Mouse (Mus musculus) MEL (cell line): ENCODE data around the gene Pxylp1. TPM values are rescaled to one million over a fixed set of nuclear protein-coding genes. Genes with fewer than 3 reads are reported as not detected.

Source experiments
- DNase-seq: peaks from one replicate; pipeline ENCODE4 v3.0.0; 2011; ENCODE audit warnings: low read depth, low spot score
- H3K27ac ChIP-seq: 2 replicates; pipeline ENCODE4 v1.5.1; 2012; ENCODE audit warnings: low read depth, mild to moderate bottlenecking, control low read depth, low read length, moderate library complexity; ENCODE audit not compliant: control insufficient read depth
- H3K27me3 ChIP-seq, 2 experiments: fragments of 150-350 bp in 1 of 2; sonication (generic) in 1 of 2; 2 replicates each; pipeline ENCODE4 v1.6.1; 2012; ENCODE audit warnings: low read length in 2 of 2, mild to moderate bottlenecking in 2 of 2, improper control_type of control experiment in 1 of 2, moderate library complexity in 1 of 2; ENCODE audit not compliant: insufficient read depth in 2 of 2, control insufficient read depth in 1 of 2
- H3K36me3 ChIP-seq, 2 experiments: 2 replicates each; pipeline ENCODE4 v1.6.1; 2012 to 2014; ENCODE audit warnings: low read length in 2 of 2, improper control_type of control experiment in 1 of 2, inconsistent platforms in 1 of 2, mild to moderate bottlenecking in 1 of 2; ENCODE audit not compliant: insufficient read depth in 2 of 2, control insufficient read depth in 1 of 2
- H3K4me1 ChIP-seq, 2 experiments: fragments of 150-350 bp in 1 of 2; sonication (generic) in 1 of 2; 2 replicates each; pipeline ENCODE4 v1.6.1; 2012; ENCODE audit warnings: low read length in 2 of 2, improper control_type of control experiment in 1 of 2, mild to moderate bottlenecking in 1 of 2; ENCODE audit not compliant: insufficient read depth in 2 of 2, control insufficient read depth in 1 of 2
- H3K4me3 ChIP-seq, 2 experiments: fragments of 150-350 bp in 1 of 2; sonication (generic) in 1 of 2; 2 replicates each; pipeline ENCODE4 v1.5.1; 2012; ENCODE audit warnings: low read depth in 2 of 2, low read length in 2 of 2, mild to moderate bottlenecking in 2 of 2, moderate library complexity in 2 of 2, control low read depth in 1 of 2, improper control_type of control experiment in 1 of 2; ENCODE audit not compliant: control insufficient read depth in 1 of 2, insufficient read depth in 1 of 2
- H3K79me2 ChIP-seq: 2 replicates; pipeline ENCODE4 v1.6.1; 2012; ENCODE audit warnings: mild to moderate bottlenecking, low read length, moderate library complexity; ENCODE audit not compliant: control insufficient read depth, poor library complexity, insufficient read depth
- H3K9ac ChIP-seq: 2 replicates; pipeline ENCODE4 v1.6.1; 2012; ENCODE audit warnings: low read depth, mild to moderate bottlenecking, control low read depth, low read length, moderate library complexity; ENCODE audit not compliant: control insufficient read depth, poor library complexity, severe bottlenecking
- H3K9me3 ChIP-seq: fragments of 150-350 bp; sonication (generic); replicated peaks from 2 replicates; pipeline ENCODE4 v1.6.1; 2012; ENCODE audit warnings: mild to moderate bottlenecking, low read length, improper control_type of control experiment, moderate library complexity; ENCODE audit not compliant: insufficient read depth
- BHLHE40 ChIP-seq: IDR thresholded peaks from 2 replicates; pipeline ENCODE4 v1.6.1; 2012; ENCODE audit warnings: low read depth, mild to moderate bottlenecking, inconsistent platforms, low read length, improper control_type of control experiment, borderline replicate concordance
- CHD1 ChIP-seq: IDR thresholded peaks from 2 replicates; pipeline ENCODE4 v1.6.1; 2012; ENCODE audit warnings: low read depth, mild to moderate bottlenecking, inconsistent platforms, low read length, improper control_type of control experiment
- CTCF ChIP-seq, 3 experiments: IDR thresholded peaks in 2 of 3; conservative IDR thresholded peaks in 1 of 3; 2 replicates each; pipeline ENCODE4 v1.5.1; 2011 to 2012; ENCODE audit warnings: low read length in 3 of 3, low read depth in 2 of 3, mild to moderate bottlenecking in 2 of 3, improper control_type of control experiment in 1 of 3, inconsistent platforms in 1 of 3, mixed read lengths in 1 of 3, moderate library complexity in 1 of 3; ENCODE audit not compliant: control insufficient read depth in 1 of 3, insufficient read depth in 1 of 3, poor library complexity in 1 of 3, severe bottlenecking in 1 of 3
- ELF1 ChIP-seq: IDR thresholded peaks from 2 replicates; pipeline ENCODE4 v1.6.1; 2014; ENCODE audit warnings: low read depth, mild to moderate bottlenecking, inconsistent platforms, low read length, improper control_type of control experiment, moderate library complexity
- ETS1 ChIP-seq: IDR thresholded peaks from 2 replicates; pipeline ENCODE4 v1.6.1; 2012; ENCODE audit warnings: low read depth, mild to moderate bottlenecking, inconsistent platforms, low read length, improper control_type of control experiment, moderate library complexity
- GABPA ChIP-seq: IDR thresholded peaks from 2 replicates; pipeline ENCODE4 v1.6.1; 2012; ENCODE audit warnings: low read depth, mild to moderate bottlenecking, inconsistent platforms, low read length, improper control_type of control experiment, moderate library complexity
- GATA1 ChIP-seq: IDR thresholded peaks from 2 replicates; pipeline ENCODE4 v1.6.1; 2011; ENCODE audit warnings: low read depth, low read length, improper control_type of control experiment
- JUND ChIP-seq: IDR thresholded peaks from 2 replicates; pipeline ENCODE4 v1.6.1; 2011; ENCODE audit warnings: low read depth, mild to moderate bottlenecking, improper control_type of control experiment, low read length
- KAT2A ChIP-seq: conservative IDR thresholded peaks from 2 replicates; pipeline ENCODE4 v1.6.1; 2012; ENCODE audit warnings: low read depth, low read length, improper control_type of control experiment, inconsistent platforms
- MAFK ChIP-seq: IDR thresholded peaks from 2 replicates; pipeline ENCODE4 v1.6.1; 2011; ENCODE audit warnings: low read depth, mild to moderate bottlenecking, low read length, improper control_type of control experiment, borderline replicate concordance
- MAX ChIP-seq: IDR thresholded peaks from 2 replicates; pipeline ENCODE4 v1.6.1; 2011; ENCODE audit warnings: low read length, improper control_type of control experiment
- MAZ ChIP-seq: IDR thresholded peaks from 2 replicates; pipeline ENCODE4 v1.6.1; 2012; ENCODE audit warnings: low read depth, mild to moderate bottlenecking, inconsistent platforms, low read length, improper control_type of control experiment
- MXI1 ChIP-seq: IDR thresholded peaks from 2 replicates; pipeline ENCODE4 v1.6.1; 2011; ENCODE audit warnings: mild to moderate bottlenecking, low read depth, low read length, improper control_type of control experiment
- MYB ChIP-seq: IDR thresholded peaks from 2 replicates; pipeline ENCODE4 v1.6.1; 2011; ENCODE audit warnings: mild to moderate bottlenecking, low read depth, low read length, improper control_type of control experiment
- POLR2AphosphoS2 ChIP-seq: IDR thresholded peaks from 2 replicates; pipeline ENCODE4 v1.6.1; 2011; ENCODE audit warnings: low read length, improper control_type of control experiment
- RAD21 ChIP-seq: IDR thresholded peaks from 2 replicates; pipeline ENCODE4 v1.6.1; 2011; ENCODE audit warnings: mild to moderate bottlenecking, low read depth, low read length, improper control_type of control experiment
- SIN3A ChIP-seq: IDR thresholded peaks from 2 replicates; pipeline ENCODE4 v1.6.1; 2012; ENCODE audit warnings: low read length, improper control_type of control experiment, inconsistent platforms
- SMC3 ChIP-seq: IDR thresholded peaks from 2 replicates; pipeline ENCODE4 v1.6.1; 2011; ENCODE audit warnings: low read depth, low read length, improper control_type of control experiment
- TAL1 ChIP-seq: IDR thresholded peaks from 2 replicates; pipeline ENCODE4 v1.6.1; 2012; ENCODE audit warnings: mild to moderate bottlenecking, inconsistent platforms, low read length, moderate library complexity, mixed read lengths
- TBP ChIP-seq: IDR thresholded peaks from 2 replicates; pipeline ENCODE4 v1.8.0; 2011; ENCODE audit warnings: low read depth, low read length, improper control_type of control experiment
- TCF12 ChIP-seq: IDR thresholded peaks from 2 replicates; pipeline ENCODE4 v1.6.1; 2014; ENCODE audit warnings: low read depth, mild to moderate bottlenecking, inconsistent platforms, low read length, improper control_type of control experiment, moderate library complexity
- UBTF ChIP-seq: IDR thresholded peaks from 2 replicates; pipeline ENCODE4 v1.6.1; 2012; ENCODE audit warnings: low read depth, mild to moderate bottlenecking, inconsistent platforms, low read length, improper control_type of control experiment, moderate library complexity, borderline replicate concordance; ENCODE audit not compliant: insufficient read depth
- USF1 ChIP-seq: IDR thresholded peaks from 2 replicates; pipeline ENCODE4 v1.6.1; 2014; ENCODE audit warnings: low read depth, mild to moderate bottlenecking, inconsistent platforms, low read length, improper control_type of control experiment, moderate library complexity
- ZC3H11A ChIP-seq: IDR thresholded peaks from 2 replicates; pipeline ENCODE4 v1.6.1; 2012; ENCODE audit warnings: low read depth, mild to moderate bottlenecking, inconsistent platforms, low read length, improper control_type of control experiment
- ZKSCAN1 ChIP-seq: IDR thresholded peaks from 2 replicates; pipeline ENCODE4 v1.6.1; 2012; ENCODE audit warnings: low read depth, mild to moderate bottlenecking, inconsistent platforms, low read length, improper control_type of control experiment, moderate library complexity
- polyA plus RNA-seq, 2 experiments: library from polyadenylated mRNA; stranded (reverse) in 1 of 2; unstranded in 1 of 2; fragments of >175 nt in 1 of 2; fragments of >200 nt in 1 of 2; gene quantifications; 2 replicates each; pipeline versions ENCODE4 v1.2.1 to v1.2.4; 2012; ENCODE audit warnings: low replicate concordance in 2 of 2, low read depth in 1 of 2; ENCODE audit not compliant: insufficient read length in 2 of 2, insufficient read depth in 1 of 2, missing spikeins in 1 of 2
- total RNA-seq: library from RNA; depleted of rRNA; stranded (reverse); fragments of 300-350 nt; gene quantifications from 2 replicates; pipeline ENCODE4 v1.2.3, GENCODE M21; 2012

Pxylp1 gene
- total and polyA plus RNA-seq, 3 experiments: 5.7 to 9.9 TPM; not detected in 1

GRCm38 (mm10) chr9:96849012-96849411, 43.5 kb downstream of the Pxylp1 start:
- H3K4me3 ChIP-seq: no peak overlapping the region
- no peaks in the 10 kb centered on the region for H3K4me1 ChIP-seq
- H3K9me3 ChIP-seq: no peaks in the 10 kb centered on the region
- no peaks in the 10 kb centered on the region for H3K36me3 ChIP-seq
- no peak overlapping the region for H3K27ac ChIP-seq
- no peak for TF ChIP-seq ELF1
- no peak for TF ChIP-seq GABPA
- no peak for TF ChIP-seq MAZ
- no peak for TF ChIP-seq MXI1
- no peak for TF ChIP-seq MYB
- no peak for TF ChIP-seq ZKSCAN1
- TF ChIP-seq UBTF: no peak
- no peak for TF ChIP-seq POLR2AphosphoS2
- no peak for TF ChIP-seq SMC3
- no peak for TF ChIP-seq RAD21
- TF ChIP-seq TBP: no peak
- no peak for TF ChIP-seq MAX
- no peak for TF ChIP-seq CHD1
- no peak for TF ChIP-seq MAFK
- TF ChIP-seq GATA1: no peak
- TF ChIP-seq BHLHE40: no peak
- no peak for TF ChIP-seq ZC3H11A
- no peak for TF ChIP-seq USF1
- TF ChIP-seq TCF12: no peak
- TF ChIP-seq TAL1: no peak
- DNase-seq: no peak
- no peak overlapping the region for H3K9ac ChIP-seq
- H3K79me2 ChIP-seq: no peaks in the 10 kb centered on the region
- H3K27me3 ChIP-seq: no peaks in the 10 kb centered on the region

DNA sequence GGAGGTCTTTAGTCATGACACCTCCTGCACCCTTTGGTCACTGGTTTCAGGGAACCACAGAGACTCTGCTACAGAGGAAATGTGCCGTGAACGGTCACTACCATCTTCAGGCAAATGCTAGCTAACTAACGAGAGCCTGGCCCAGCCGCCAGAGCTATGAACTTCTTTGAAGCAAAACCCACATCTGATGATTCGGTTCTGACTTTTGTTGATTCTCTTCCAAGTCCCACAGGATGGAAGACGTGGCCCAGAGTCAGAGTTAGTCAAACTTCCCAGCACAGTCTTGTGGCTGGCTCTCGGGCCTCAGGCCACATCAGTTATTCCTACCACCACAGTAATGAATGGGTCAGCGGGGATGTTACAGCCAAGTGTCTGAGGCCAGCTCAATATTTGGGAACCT, 46.1 kb downstream of the Pxylp1 start:
- no peak overlapping the region for H3K4me3 ChIP-seq
- H3K36me3 ChIP-seq: no peaks in the 10 kb centered on the region
- H3K27ac ChIP-seq: no peak overlapping the region
- H3K27me3 ChIP-seq: no peaks in the 10 kb centered on the region
- H3K9me3 ChIP-seq: no peaks in the 10 kb centered on the region
- no peaks in the 10 kb centered on the region for H3K79me2 ChIP-seq
- no peaks in the 10 kb centered on the region for H3K4me1 ChIP-seq
- TF ChIP-seq KAT2A (no peak), MAZ (no peak), CHD1 (no peak), SIN3A (no peak), UBTF (no peak), ETS1 (no peak), CTCF (IDR thresholded peaks at IDR 0.05 in 2 of 3, conservative IDR thresholded peaks at IDR 0.05 in 1 of 3; ENCODE audit: control insufficient read depth in 1 of 3, insufficient read depth in 1 of 3, low read depth in 2 of 3, low read length in 3 of 3, poor library complexity in 1 of 3, severe bottlenecking in 1 of 3) (no peak), POLR2AphosphoS2 (no peak), BHLHE40 (no peak), JUND (no peak), TCF12 (no peak)
- H3K9ac ChIP-seq: no peak overlapping the region
- no peak for DNase-seq
